Mouse (Mus musculus): ENCODE measurements at regions not wholly inside any gene's neighbourhood (a gene's known extent, or its start where the extent isn't known, plus 50 kb on each side); places are given as distances from the start of the nearest gene placed in this dataset.

DNA sequence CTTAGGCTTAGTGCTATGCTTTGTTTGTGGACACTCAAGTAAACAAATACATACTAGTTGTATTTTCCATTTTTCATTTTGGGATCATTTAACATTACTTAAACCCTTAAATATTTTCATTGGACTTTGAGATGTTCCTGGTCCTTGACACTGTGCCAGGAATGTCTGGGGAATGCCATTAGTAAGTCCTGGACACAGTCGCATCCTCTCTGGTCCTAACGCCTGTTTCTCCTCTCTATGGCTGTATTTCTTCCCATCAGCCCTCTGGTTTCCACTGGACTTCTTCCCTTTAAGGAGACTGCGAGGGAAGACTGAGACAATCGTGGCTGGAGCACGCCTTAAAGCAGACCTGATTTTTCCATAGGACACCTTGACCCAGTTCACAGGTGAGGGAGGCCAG is 96.8 kb upstream of the Galnt15 start:
- WGBS = 90% methylated on average over 5 of the region's 5 CpGs
- no peaks in the 10 kb centered on the region for H3K9me3 ChIP-seq (replicated peaks)
- H3K27ac ChIP-seq = no peak overlapping the region
- H3K4me1 ChIP-seq = peaks cover 22% of the 10 kb centered on the region
- H3K4me3 ChIP-seq = no peak overlapping the region
- no peak for DNase-seq (ENCODE audit: low spot score)
- H3K27me3 ChIP-seq (ENCODE audit: low read depth, poor library complexity, severe bottlenecking) = no peaks in the 10 kb centered on the region
- no peaks in the 10 kb centered on the region for H3K36me3 ChIP-seq

DNA sequence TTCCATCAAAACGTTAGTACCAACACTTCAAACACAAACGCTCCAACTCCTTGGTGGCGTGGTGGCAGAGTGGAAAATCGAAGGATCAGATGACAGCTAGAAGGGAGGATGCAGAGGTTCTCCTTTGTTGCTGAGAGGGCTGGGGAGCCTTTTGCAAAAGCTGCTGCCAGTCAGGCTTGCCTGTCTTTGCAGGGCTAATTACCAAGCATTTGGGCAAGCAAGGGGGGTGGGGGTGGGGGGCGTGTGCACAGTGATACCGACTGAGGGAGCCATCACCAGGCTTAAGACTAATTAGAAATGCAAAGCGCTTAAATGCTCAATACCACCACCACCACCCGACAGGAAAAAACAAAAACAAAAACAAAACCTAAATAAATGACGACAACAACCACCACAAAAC is 95.3 kb upstream of the Galnt15 start:
- Histone ChIP-seq H3K9me3 (replicated peaks) (no peaks in the 10 kb centered on the region), H3K36me3 (no peaks in the 10 kb centered on the region), H3K27me3 (ENCODE audit: low read depth, poor library complexity, severe bottlenecking) (no peaks in the 10 kb centered on the region), H3K4me3 (peak overlapping the region; percentile 60), H3K27ac (peak overlapping the region; percentile 84), H3K4me1 (peaks cover 22% of the 10 kb centered on the region)
- peak; percentile 42 for DNase-seq (ENCODE audit: low spot score)
- 2% methylated on average over 9 of the region's 9 CpGs for WGBS

DNA sequence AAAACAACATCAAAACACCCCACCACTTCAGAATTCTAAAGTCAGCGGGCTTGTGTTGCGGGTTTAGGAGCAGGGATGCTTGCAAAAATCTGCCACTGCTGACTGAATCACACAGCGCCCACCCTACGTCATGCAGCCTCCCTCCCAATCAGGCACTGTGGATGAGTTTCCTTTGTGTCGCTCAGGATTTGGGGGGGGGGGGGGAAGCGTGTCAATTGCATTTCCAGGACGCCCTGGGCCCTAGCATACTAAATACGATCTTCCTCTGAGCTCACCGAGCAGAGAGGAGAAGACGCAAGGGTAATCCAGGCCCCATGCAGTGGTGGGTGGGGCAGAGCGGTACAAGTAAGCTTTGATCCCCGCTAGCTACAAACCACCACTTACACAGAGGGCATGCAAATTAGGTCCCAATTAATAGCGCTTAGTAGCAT is 94.9 kb upstream of the Galnt15 start:
- under 1% methylated on average over 13 of the region's 13 CpGs for WGBS

DNA sequence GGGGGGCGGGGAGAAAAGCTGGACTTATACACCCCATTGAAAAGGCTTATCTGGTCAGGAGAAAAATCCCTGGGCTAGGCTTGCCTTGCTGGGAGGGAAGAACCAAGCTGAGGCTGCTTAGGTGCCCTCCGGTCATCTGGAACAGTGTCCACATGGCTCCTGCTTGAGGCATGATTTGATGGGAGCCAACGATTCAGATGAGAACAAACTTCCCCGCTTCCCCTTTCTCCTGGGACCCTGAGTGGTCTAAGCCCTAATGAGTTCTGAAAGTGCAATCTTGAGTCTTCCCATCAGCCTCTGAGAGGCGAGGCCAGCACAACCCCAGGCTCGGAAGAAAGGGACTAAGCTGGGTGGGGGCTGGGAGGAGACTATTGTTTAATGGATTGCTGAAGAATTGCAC is 94.5 kb upstream of the Galnt15 start:
- H3K4me1 ChIP-seq = peaks cover 22% of the 10 kb centered on the region
- H3K36me3 ChIP-seq = no peaks in the 10 kb centered on the region
- H3K27me3 ChIP-seq (ENCODE audit: low read depth, poor library complexity, severe bottlenecking) = no peaks in the 10 kb centered on the region
- peak overlapping the region; percentile 60 for H3K4me3 ChIP-seq
- DNase-seq (ENCODE audit: low spot score) = peak; percentile 55
- peak overlapping the region; percentile 84 for H3K27ac ChIP-seq
- no peaks in the 10 kb centered on the region for H3K9me3 ChIP-seq (replicated peaks)
- 0% methylated on average over 6 of the region's 6 CpGs for WGBS

More for the DNA sequence above, 94.9 kb upstream of the Galnt15 start:
- Histone ChIP-seq H3K4me1 (peaks cover 22% of the 10 kb centered on the region), H3K27me3 (ENCODE audit: low read depth, poor library complexity, severe bottlenecking) (no peaks in the 10 kb centered on the region), H3K4me3 (peak overlapping the region; percentile 60), H3K27ac (peak overlapping the region; percentile 84), H3K9me3 (replicated peaks) (no peaks in the 10 kb centered on the region), H3K36me3 (no peaks in the 10 kb centered on the region)
- peak; percentile 64 for DNase-seq (ENCODE audit: low spot score)

DNA sequence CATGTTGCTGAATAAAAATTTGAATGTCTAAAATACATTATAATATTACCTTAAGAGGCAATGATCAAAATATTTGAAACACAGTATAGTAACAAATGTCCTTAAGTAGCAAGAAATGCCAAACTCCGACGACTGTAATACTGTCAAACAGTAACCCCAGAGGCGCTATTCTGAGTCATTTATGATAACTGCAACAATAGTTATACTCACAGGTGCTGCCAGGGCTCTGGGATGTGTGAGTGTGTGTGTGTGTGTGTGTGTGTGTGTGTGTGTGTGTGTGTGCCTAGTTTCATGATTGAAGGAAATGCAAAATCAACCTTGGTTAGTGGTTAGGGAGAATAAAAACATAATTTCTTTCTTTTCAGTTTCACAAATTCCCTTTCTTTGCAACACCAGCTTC is 94.0 kb upstream of the Galnt15 start:
- no peak for DNase-seq (ENCODE audit: low spot score)
- Histone ChIP-seq H3K9me3 (replicated peaks) (no peaks in the 10 kb centered on the region), H3K36me3 (no peaks in the 10 kb centered on the region), H3K4me1 (peaks cover 22% of the 10 kb centered on the region), H3K4me3 (peak overlapping the region; percentile 60; the same call in 1 of the 2 replicates), H3K27me3 (ENCODE audit: low read depth, poor library complexity, severe bottlenecking) (no peaks in the 10 kb centered on the region), H3K27ac (no peak overlapping the region)
- WGBS = 25% methylated on average over 3 of the region's 3 CpGs

DNA sequence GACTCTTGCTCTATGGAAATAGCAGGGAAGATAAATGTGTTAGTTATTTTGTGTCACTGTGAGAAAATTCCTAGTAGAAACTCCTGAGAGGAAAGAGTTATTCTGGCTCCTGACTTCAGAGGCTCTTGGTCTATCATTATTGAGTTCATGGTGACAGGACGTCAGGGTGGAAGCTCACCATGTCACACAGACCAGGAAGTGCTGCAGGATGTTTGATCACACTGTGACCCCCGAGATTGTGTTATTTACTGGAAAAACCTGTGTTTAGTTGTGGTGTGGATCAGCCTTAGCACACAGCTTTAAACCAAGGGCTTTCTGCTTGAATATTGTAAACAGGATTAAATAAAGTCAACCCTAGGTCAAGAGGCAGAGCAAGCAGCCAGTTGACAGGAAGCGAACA is 93.4 kb upstream of the Galnt15 start:
- DNase-seq (ENCODE audit: low spot score) = no peak
- H3K4me3 ChIP-seq = no peak overlapping the region
- H3K4me1 ChIP-seq = peaks cover 21% of the 10 kb centered on the region
- no peak overlapping the region for H3K27ac ChIP-seq
- H3K36me3 ChIP-seq = no peaks in the 10 kb centered on the region
- H3K27me3 ChIP-seq (ENCODE audit: low read depth, poor library complexity, severe bottlenecking) = no peaks in the 10 kb centered on the region
- 50% methylated on average over 3 of the region's 3 CpGs for WGBS
- H3K9me3 ChIP-seq (replicated peaks) = no peaks in the 10 kb centered on the region

DNA sequence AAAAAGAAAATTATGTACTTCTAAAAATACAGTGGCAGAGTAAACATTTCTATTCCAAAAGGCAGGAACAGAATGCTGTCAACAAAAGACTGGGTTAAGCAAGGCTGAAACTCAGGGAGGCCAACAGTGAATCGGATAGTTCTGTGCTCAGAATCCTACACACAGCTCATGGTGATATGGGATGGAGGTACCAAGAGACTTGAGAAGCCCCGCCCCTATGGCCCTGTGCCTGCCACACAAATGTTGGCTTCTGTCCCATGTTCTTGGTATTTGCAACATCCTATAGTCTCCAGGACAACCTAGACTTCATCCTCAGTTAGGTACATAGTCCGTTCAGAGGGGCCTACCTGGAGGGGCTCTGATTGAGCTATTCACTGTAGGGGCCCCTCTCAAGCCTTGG is 92.2 kb upstream of the Galnt15 start:
- Histone ChIP-seq H3K4me3 (no peak overlapping the region), H3K4me1 (peaks cover 19% of the 10 kb centered on the region), H3K9me3 (replicated peaks) (no peaks in the 10 kb centered on the region), H3K27me3 (ENCODE audit: low read depth, poor library complexity, severe bottlenecking) (no peaks in the 10 kb centered on the region), H3K36me3 (no peaks in the 10 kb centered on the region), H3K27ac (no peak overlapping the region)
- 91% methylated on average over 3 of the region's 3 CpGs for WGBS
- DNase-seq (ENCODE audit: low spot score) = no peak

DNA sequence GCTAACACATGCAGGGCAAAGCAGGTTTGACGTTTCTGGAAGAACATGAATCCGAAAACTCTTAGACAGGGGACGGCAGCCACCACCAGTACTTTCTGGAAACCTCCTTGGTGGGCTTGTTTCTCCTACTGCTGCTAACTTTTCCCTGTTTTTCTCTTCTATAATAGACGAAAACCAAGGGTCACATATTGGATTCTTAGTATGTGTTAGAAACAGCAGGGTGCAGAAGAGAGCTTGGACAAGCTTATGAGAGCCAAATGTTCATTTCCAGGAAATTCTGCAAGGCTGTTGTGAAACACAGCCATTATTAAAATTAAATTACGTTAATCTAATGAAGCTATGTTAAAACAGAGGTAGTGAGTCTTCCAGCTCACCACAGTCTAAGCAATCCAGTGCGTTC is 87.9 kb upstream of the Galnt15 start:
- H3K9me3 ChIP-seq (replicated peaks) = no peaks in the 10 kb centered on the region

DNA sequence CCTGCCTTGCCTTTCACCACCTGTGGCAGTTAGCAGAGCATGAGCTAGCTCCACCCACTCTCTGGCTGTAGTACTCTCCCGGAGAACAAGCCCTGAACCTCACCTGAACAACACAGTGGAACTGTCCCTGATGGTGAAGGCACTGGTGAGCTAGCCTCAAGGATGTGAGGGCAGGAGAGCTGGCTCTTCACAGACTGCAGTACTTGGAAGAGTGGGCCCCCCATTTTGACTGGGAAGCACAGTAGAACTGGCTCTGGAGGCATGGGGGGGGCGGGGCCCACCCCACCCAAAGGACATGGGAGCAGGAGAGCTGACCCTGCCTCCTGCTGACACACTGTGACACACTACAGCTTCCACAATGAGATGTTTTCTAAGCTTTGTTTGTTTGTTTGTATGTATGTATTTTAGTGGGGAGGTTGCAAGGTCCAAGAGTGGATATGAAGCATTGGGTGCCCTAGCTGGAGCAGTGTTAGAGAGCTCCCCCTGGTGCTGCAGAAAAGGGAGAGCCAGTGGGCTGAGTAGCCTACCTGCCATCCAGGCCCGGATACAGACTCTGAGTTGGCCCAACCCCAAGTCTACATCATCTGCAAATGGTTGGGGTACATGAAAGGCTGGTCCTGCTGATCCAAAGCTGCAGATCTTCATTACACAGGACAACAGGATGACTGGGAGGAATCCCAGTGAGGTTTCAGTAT is 86.4 kb upstream of the Galnt15 start:
- H3K4me3 ChIP-seq = no peak overlapping the region
- H3K36me3 ChIP-seq = no peaks in the 10 kb centered on the region
- no peaks in the 10 kb centered on the region for H3K9me3 ChIP-seq (replicated peaks)
- WGBS = 60% methylated on average over 3 of the region's 3 CpGs
- no peak overlapping the region for H3K27ac ChIP-seq
- DNase-seq (ENCODE audit: low spot score) = no peak
- peaks cover 4% of the 10 kb centered on the region for H3K4me1 ChIP-seq
- H3K27me3 ChIP-seq (ENCODE audit: low read depth, poor library complexity, severe bottlenecking) = no peaks in the 10 kb centered on the region

More for the DNA sequence above, 87.9 kb upstream of the Galnt15 start:
- no peak for DNase-seq (ENCODE audit: low spot score)
- Histone ChIP-seq H3K4me3 (no peak overlapping the region), H3K27me3 (ENCODE audit: low read depth, poor library complexity, severe bottlenecking) (no peaks in the 10 kb centered on the region), H3K4me1 (peaks cover 4% of the 10 kb centered on the region), H3K27ac (no peak overlapping the region), H3K36me3 (no peaks in the 10 kb centered on the region)
- 88% methylated on average over 6 of the region's 6 CpGs for WGBS

DNA sequence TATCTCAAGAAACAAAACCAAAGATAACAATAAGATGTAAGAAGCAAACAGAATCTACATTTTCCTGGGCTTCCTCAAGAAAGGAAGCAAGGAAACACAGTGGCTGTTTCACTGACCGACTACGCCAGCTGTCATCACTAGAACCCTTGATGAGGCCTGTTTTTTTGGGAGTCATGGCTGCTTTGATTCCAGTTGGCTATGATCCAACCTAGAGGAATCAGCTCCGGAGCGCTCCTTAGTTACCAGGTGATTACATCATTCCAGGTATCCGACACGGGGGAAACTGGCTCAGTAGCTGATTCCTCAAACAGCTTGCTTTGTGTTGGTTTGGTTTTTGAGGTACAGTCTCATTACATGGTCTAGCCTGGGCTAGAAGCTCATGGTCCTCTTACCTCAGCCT is 84.1 kb upstream of the Galnt15 start:
- H3K4me3 ChIP-seq = no peak overlapping the region
- no peak overlapping the region for H3K27ac ChIP-seq
- DNase-seq (ENCODE audit: low spot score) = no peak
- peaks cover 4% of the 10 kb centered on the region for H3K4me1 ChIP-seq
- no peaks in the 10 kb centered on the region for H3K36me3 ChIP-seq
- no peaks in the 10 kb centered on the region for H3K9me3 ChIP-seq (replicated peaks)
- WGBS = 94% methylated on average over 6 of the region's 6 CpGs
- H3K27me3 ChIP-seq (ENCODE audit: low read depth, poor library complexity, severe bottlenecking) = no peaks in the 10 kb centered on the region

DNA sequence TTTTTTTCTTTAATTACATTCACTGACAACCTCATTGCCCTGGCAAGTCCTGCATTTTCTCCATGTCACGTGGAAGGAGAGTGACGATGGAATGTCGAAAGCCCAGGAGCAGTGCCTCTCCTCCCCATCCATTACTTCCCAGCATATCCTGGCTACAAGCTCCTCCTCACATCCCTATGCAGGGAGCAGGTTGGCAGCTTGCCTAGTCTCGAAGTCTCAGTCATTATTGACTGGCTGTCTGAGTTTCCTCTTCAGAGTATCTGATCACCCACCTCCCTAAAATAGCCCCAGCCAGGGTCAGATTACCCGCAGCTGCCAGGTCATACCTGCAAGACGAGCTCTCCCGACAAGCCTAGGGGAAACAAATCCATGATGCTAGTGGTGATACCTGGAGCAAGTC is 83.7 kb upstream of the Galnt15 start:
- H3K9me3 ChIP-seq (replicated peaks) = no peaks in the 10 kb centered on the region
- H3K36me3 ChIP-seq = no peaks in the 10 kb centered on the region
- no peak for DNase-seq (ENCODE audit: low spot score)
- H3K4me1 ChIP-seq = peaks cover 4% of the 10 kb centered on the region
- WGBS = 75% methylated on average over 7 of the region's 7 CpGs
- H3K27me3 ChIP-seq (ENCODE audit: low read depth, poor library complexity, severe bottlenecking) = no peaks in the 10 kb centered on the region
- no peak overlapping the region for H3K4me3 ChIP-seq
- H3K27ac ChIP-seq = no peak overlapping the region

DNA sequence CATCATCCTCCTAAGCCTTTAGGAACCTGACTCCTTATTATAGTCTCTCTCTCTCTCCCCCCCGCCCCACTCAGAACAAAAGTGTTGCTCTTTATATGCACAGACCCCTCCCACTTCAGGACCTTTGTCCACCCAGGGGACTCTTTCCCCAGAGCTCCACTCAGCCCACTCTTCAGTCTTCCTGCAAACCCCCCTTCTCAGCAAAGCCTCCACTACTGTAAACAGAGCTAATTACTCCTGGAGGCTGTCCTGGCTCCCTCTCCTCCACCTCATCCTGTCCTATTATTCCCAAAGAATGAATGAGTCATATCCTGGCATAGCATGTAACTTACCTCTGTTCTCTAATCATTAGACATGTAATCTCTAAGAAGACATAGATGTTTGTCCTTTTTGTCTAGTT is 82.8 kb upstream of the Galnt15 start:
- peaks cover 4% of the 10 kb centered on the region for H3K4me1 ChIP-seq
- no peak overlapping the region for H3K27ac ChIP-seq
- H3K9me3 ChIP-seq (replicated peaks) = no peaks in the 10 kb centered on the region
- no peak overlapping the region for H3K4me3 ChIP-seq
- 87% methylated on average over 1 of the region's 1 CpGs for WGBS
- H3K27me3 ChIP-seq (ENCODE audit: low read depth, poor library complexity, severe bottlenecking) = no peaks in the 10 kb centered on the region
- no peaks in the 10 kb centered on the region for H3K36me3 ChIP-seq
- DNase-seq (ENCODE audit: low spot score) = no peak

DNA sequence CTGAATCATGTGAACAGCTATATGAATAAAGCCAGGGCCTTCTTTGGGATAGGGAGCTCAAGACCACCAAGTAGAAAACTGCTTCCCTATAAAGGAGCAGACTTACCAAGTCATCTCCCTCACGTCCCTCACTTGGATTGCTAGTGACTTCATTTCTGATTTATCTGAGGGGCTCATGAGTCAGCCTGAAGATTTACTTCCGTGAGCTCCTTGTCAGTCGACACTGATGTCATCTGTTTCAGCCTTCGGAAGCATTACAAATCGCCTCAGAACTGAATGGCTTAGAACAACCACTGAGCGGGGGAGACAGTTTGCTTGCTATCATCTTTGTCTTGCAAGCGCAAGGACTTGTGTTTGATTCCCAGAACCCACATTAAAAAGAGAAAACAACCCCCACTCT is 81.5 kb upstream of the Galnt15 start:
- H3K27me3 ChIP-seq (ENCODE audit: low read depth, poor library complexity, severe bottlenecking) = no peaks in the 10 kb centered on the region
- H3K4me1 ChIP-seq = no peaks in the 10 kb centered on the region; the same call in 1 of the 2 replicates
- no peak overlapping the region for H3K4me3 ChIP-seq
- no peak for DNase-seq (ENCODE audit: low spot score)
- H3K27ac ChIP-seq = no peak overlapping the region
- no peaks in the 10 kb centered on the region for H3K36me3 ChIP-seq
- no peaks in the 10 kb centered on the region for H3K9me3 ChIP-seq (replicated peaks)
- WGBS = 73% methylated on average over 7 of the region's 7 CpGs

DNA sequence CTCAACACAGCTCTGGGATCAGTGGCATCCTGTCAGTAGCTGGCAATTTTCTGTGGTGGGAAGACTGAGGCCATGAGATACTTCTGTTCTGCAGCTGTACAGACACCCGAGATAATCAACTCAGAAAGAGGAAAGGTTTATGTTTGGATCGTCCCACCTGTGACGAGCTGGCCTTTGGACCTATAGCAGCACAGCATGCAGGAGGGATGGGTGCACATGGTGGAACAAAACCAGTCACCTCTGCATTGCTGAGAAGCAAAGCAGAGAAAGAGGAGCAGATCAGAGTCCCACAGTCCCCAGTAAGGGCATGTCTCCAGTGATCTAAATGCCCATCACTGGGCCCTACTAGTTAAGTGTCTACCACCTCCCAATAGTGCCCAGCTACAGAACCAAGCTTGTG is 76.9 kb upstream of the Galnt15 start:
- 90% methylated on average over 3 of the region's 3 CpGs for WGBS
- no peaks in the 10 kb centered on the region for H3K4me1 ChIP-seq
- no peak for DNase-seq (ENCODE audit: low spot score)
- H3K9me3 ChIP-seq (replicated peaks) = no peaks in the 10 kb centered on the region
- no peaks in the 10 kb centered on the region for H3K27me3 ChIP-seq (ENCODE audit: low read depth, poor library complexity, severe bottlenecking)
- H3K27ac ChIP-seq = no peak overlapping the region
- H3K4me3 ChIP-seq = no peak overlapping the region
- H3K36me3 ChIP-seq = no peaks in the 10 kb centered on the region

All from limb, embryonic 10.5 days (tissue).